Mouse (Mus musculus): ENCODE data around the gene Foxp4. TPM values are rescaled to one million over a fixed set of nuclear protein-coding genes. Genes with fewer than 3 reads are reported as not detected.

The Foxp4 gene
- polyA plus RNA-seq, 1 experiment from 2014 or later, result 9.5 TPM

GRCm38 (mm10) chr17:47889267-47889666 lies 35.2 kb downstream of the Foxp4 start:
- DNase-seq (ENCODE audit: low spot score) (no peak), ATAC-seq (replicated peaks; ENCODE audit: low FRiP score, low read depth) (no peak)
- H3K4me1 ChIP-seq (replicated peaks; ENCODE audit: insufficient read depth, low read length), result peaks cover 12% of the 10 kb centered on the region
- no peak for TF ChIP-seq CTCF (IDR thresholded peaks at IDR 0.05; ENCODE audit: low read depth)
- H3K4me2 ChIP-seq (ENCODE audit: low read length), result no peak overlapping the region
- H3K36me3 ChIP-seq (ENCODE audit: insufficient read depth, low read length), result 0 out of 2 replicates have a peak, but pooled peaks cover under 1% of the 10 kb centered on the region
- no peaks in the 10 kb centered on the region for H3K27me3 ChIP-seq (ENCODE audit: insufficient read depth, low read length)
- H3K9me3 ChIP-seq (replicated peaks; ENCODE audit: low read length), result no peaks in the 10 kb centered on the region
- no peak overlapping the region for H3K4me3 ChIP-seq (replicated peaks; ENCODE audit: low read depth, low read length)
- H3K9ac ChIP-seq (ENCODE audit: low read depth, low read length), result no peak overlapping the region
- H3K27ac ChIP-seq, result no peak overlapping the region
- WGBS, result 74% methylated on average over 19 of the region's 19 CpGs

- Histone ChIP-seq H3K27me3 (ENCODE audit: insufficient read depth, low read length) (no peaks in the 10 kb centered on the region), H3K4me3 (replicated peaks; ENCODE audit: low read depth, low read length) (no peak overlapping the region), H3K4me2 (ENCODE audit: low read length) (no peak overlapping the region), H3K9ac (ENCODE audit: low read depth, low read length) (no peak overlapping the region), H3K9me3 (replicated peaks; ENCODE audit: low read length) (no peaks in the 10 kb centered on the region), H3K27ac (no peak overlapping the region), H3K36me3 (ENCODE audit: insufficient read depth, low read length) (0 out of 2 replicates have a peak, but pooled peaks cover 6% of the 10 kb centered on the region), H3K4me1 (replicated peaks; ENCODE audit: insufficient read depth, low read length) (peaks cover 12% of the 10 kb centered on the region)
- TF ChIP-seq CTCF (IDR thresholded peaks at IDR 0.05; ENCODE audit: low read depth), result no peak
- 78% methylated on average over 7 of the region's 7 CpGs for WGBS
- ATAC-seq (replicated peaks; ENCODE audit: low FRiP score, low read depth) (no peak), DNase-seq (ENCODE audit: low spot score) (no peak)
These were observed 35.8 kb downstream of the Foxp4 start for GRCm38 (mm10) chr17:47888641-47889040.

- TF ChIP-seq CTCF (IDR thresholded peaks at IDR 0.05; ENCODE audit: low read depth), result no peak
- no peak for DNase-seq (ENCODE audit: low spot score)
- no peaks in the 10 kb centered on the region for H3K27me3 ChIP-seq (ENCODE audit: insufficient read depth, low read length)
- H3K36me3 ChIP-seq (ENCODE audit: insufficient read depth, low read length), result 0 out of 2 replicates have a peak, but pooled peaks cover 6% of the 10 kb centered on the region
- no peak overlapping the region for H3K27ac ChIP-seq
- H3K9me3 ChIP-seq (replicated peaks; ENCODE audit: low read length), result no peaks in the 10 kb centered on the region
- ATAC-seq (replicated peaks; ENCODE audit: low FRiP score, low read depth), result no peak
- H3K4me3 ChIP-seq (replicated peaks; ENCODE audit: low read depth, low read length), result no peak overlapping the region
- 24% methylated on average over 6 of the region's 6 CpGs for WGBS
- H3K4me1 ChIP-seq (replicated peaks; ENCODE audit: insufficient read depth, low read length), result peaks cover 12% of the 10 kb centered on the region
- no peak overlapping the region for H3K4me2 ChIP-seq (ENCODE audit: low read length)
- no peak overlapping the region for H3K9ac ChIP-seq (ENCODE audit: low read depth, low read length)
These were observed 36.3 kb downstream of the Foxp4 start for GRCm38 (mm10) chr17:47888155-47888455.

DNA sequence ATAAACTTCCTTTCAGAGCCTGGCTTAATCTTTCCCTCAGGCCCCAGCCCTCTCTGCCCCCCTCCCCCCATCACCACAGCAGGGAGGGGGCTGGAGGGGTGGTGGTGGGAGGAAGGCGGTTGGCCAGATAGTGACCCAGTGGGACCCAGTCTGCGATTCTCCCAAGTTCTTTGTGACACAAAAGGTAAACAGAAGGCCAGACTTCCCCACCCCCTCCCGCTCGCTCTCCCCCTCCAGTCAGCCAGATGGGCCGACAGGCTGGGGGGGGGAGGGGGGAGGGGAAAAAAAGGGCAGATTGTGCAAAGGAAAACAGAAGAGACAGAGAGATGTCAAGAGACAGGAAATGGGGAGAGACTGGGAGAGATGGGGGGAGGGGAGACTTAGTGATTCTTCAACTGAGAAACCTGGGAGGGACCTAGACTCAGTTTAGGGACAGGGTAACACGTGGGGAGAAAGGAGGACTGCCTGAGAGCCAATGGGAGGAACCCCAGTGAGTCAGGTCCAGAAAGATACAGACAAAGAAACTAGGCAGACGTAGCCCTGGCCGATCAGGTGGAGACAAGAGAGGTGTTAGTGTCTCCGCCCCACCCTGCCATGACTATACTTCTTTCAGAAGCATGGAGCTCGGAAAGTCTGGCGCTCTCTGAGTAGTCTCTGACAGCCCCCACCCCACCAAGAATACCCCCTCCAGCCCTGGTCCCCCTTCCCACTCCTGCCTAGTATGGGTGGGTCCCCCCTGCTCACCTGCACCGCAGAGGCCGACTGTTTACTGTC lies 36.9 kb downstream of the Foxp4 start:
- H3K4me1 ChIP-seq (replicated peaks; ENCODE audit: insufficient read depth, low read length), result peaks cover 12% of the 10 kb centered on the region
- peak; percentile 32 for DNase-seq (ENCODE audit: low spot score)
- no peak overlapping the region for H3K9ac ChIP-seq (ENCODE audit: low read depth, low read length)
- TF ChIP-seq CTCF (IDR thresholded peaks at IDR 0.05; ENCODE audit: low read depth), result no peak
- H3K9me3 ChIP-seq (replicated peaks; ENCODE audit: low read length), result no peaks in the 10 kb centered on the region
- H3K27me3 ChIP-seq (ENCODE audit: insufficient read depth, low read length), result no peaks in the 10 kb centered on the region
- 0 out of 2 replicates have a peak, but pooled peaks cover 6% of the 10 kb centered on the region for H3K36me3 ChIP-seq (ENCODE audit: insufficient read depth, low read length)
- no peak overlapping the region for H3K4me2 ChIP-seq (ENCODE audit: low read length)
- 40% methylated on average over 13 of the region's 13 CpGs for WGBS
- peak; percentile 47; the same call in 1 of the 2 replicates for ATAC-seq (replicated peaks; ENCODE audit: low FRiP score, low read depth)
- no peak overlapping the region for H3K4me3 ChIP-seq (replicated peaks; ENCODE audit: low read depth, low read length)
- no peak overlapping the region for H3K27ac ChIP-seq

DNA sequence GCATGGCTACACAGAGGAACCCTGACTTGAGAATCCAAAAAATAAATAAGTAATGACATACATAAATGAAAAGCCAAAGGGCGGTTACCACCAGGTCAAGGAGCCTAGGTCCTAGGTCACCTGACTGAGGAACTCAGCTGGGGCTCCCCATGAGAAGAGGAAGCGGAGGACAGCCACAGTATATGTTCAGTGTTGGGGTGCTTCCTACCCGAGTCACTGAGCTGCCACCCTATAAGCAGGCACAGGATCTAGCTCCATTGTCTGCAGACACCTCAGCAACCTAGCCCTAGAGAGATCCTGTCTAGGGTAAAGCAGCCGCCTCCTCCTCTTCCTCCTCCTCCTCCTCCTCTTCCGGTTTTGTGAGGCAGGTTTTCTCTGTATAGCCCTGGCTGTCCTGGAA lies 41.3 kb downstream of the Foxp4 start:
- Histone ChIP-seq H3K4me3 (replicated peaks; ENCODE audit: low read depth, low read length) (no peak overlapping the region), H3K4me1 (replicated peaks; ENCODE audit: insufficient read depth, low read length) (peaks cover 20% of the 10 kb centered on the region), H3K27me3 (ENCODE audit: insufficient read depth, low read length) (no peaks in the 10 kb centered on the region), H3K36me3 (ENCODE audit: insufficient read depth, low read length) (0 out of 2 replicates have a peak, but pooled peaks cover 6% of the 10 kb centered on the region), H3K4me2 (ENCODE audit: low read length) (no peak overlapping the region), H3K9me3 (replicated peaks; ENCODE audit: low read length) (no peaks in the 10 kb centered on the region), H3K9ac (ENCODE audit: low read depth, low read length) (no peak overlapping the region), H3K27ac (no peak overlapping the region)
- DNase-seq (ENCODE audit: low spot score) (no peak), ATAC-seq (replicated peaks; ENCODE audit: low FRiP score, low read depth) (no peak)
- TF ChIP-seq CTCF (IDR thresholded peaks at IDR 0.05; ENCODE audit: low read depth), result no peak
- 84% methylated on average over 5 of the region's 5 CpGs for WGBS

DNA sequence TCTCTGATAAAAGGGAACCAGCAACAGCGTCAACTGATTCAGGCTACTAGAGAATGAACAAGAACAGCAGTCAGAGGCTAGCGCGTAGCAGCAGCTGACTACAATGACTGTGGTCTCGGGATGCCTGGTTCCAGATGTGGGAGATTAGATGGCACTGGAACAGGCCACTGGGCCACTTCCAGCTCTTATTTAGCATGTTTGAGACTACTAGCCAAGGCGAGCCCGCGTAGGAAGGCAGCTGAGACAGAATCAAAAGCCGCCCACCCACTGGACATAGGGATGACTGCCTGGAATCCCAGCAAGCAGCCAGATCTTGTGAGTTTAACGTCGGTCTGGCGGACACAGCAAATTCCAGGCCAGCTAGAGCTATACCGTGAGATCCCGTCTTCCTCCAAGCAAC lies 43.1 kb downstream of the Foxp4 start:
- H3K9me3 ChIP-seq (replicated peaks; ENCODE audit: low read length), result no peaks in the 10 kb centered on the region
- no peaks in the 10 kb centered on the region for H3K27me3 ChIP-seq (ENCODE audit: insufficient read depth, low read length)
- no peak overlapping the region for H3K4me2 ChIP-seq (ENCODE audit: low read length)
- H3K4me1 ChIP-seq (replicated peaks; ENCODE audit: insufficient read depth, low read length), result peaks cover 9% of the 10 kb centered on the region; the same call in 1 of the 2 replicates
- H3K9ac ChIP-seq (ENCODE audit: low read depth, low read length), result no peak overlapping the region
- no peak overlapping the region for H3K27ac ChIP-seq
- no peak for DNase-seq (ENCODE audit: low spot score)
- 78% methylated on average over 13 of the region's 13 CpGs for WGBS
- H3K36me3 ChIP-seq (ENCODE audit: insufficient read depth, low read length), result 0 out of 2 replicates have a peak, but pooled peaks cover 10% of the 10 kb centered on the region
- no peak for TF ChIP-seq CTCF (IDR thresholded peaks at IDR 0.05; ENCODE audit: low read depth)
- ATAC-seq (replicated peaks; ENCODE audit: low FRiP score, low read depth), result no peak
- no peak overlapping the region for H3K4me3 ChIP-seq (replicated peaks; ENCODE audit: low read depth, low read length)
